Mouse (Mus musculus): ENCODE measurements around the gene Fpr3. TPM values are rescaled to one million over a fixed set of nuclear protein-coding genes. Genes with fewer than 3 reads are reported as not detected.

The Fpr3 gene
- polyA plus RNA-seq, 1 experiment: not detected

DNA sequence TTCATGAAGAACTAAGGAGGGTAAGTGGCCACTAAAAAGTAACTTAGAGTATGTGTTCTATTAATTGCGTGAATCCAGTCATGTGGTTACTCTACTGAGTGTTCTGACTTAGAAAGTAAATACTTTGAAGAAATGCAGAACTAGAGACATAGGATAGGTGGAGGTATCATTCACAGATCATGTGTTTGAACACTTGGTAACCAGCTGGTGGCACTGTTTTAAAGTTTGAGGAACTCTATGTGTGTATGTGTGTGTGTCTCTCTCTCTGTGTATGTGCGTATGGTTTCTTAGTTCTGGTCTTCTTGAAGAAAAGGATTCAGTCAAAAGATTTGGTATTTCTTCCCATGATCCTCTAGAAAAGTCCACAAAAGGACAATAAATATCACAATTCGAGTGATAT lies 27.5 kb upstream of the Fpr3 start:
- H3K4me1 ChIP-seq (ENCODE audit: control insufficient read depth, insufficient read depth, low read length): no peaks in the 10 kb centered on the region
- no peak overlapping the region for H3K4me3 ChIP-seq (ENCODE audit: insufficient read depth, low read depth, low read length)
- H3K27ac ChIP-seq (ENCODE audit: insufficient read depth, low read depth, low read length): no peak overlapping the region
- WGBS: 88% methylated on average over 3 of the region's 3 CpGs
- H3K36me3 ChIP-seq (ENCODE audit: control insufficient read depth, insufficient read depth, low read length): no peaks in the 10 kb centered on the region
- TF ChIP-seq POLR2A (IDR thresholded peaks at IDR 0.05; ENCODE audit: low read depth, low read length) (no peak), CTCF (conservative IDR thresholded peaks at IDR 0.05; ENCODE audit: insufficient read depth, insufficient read length, low read depth, low read length) (no peak)
- H3K27me3 ChIP-seq (replicated peaks; ENCODE audit: control insufficient read depth, insufficient read depth, low read length): no peaks in the 10 kb centered on the region; the same call in 1 of the 2 replicates
- no peak for DNase-seq

DNA sequence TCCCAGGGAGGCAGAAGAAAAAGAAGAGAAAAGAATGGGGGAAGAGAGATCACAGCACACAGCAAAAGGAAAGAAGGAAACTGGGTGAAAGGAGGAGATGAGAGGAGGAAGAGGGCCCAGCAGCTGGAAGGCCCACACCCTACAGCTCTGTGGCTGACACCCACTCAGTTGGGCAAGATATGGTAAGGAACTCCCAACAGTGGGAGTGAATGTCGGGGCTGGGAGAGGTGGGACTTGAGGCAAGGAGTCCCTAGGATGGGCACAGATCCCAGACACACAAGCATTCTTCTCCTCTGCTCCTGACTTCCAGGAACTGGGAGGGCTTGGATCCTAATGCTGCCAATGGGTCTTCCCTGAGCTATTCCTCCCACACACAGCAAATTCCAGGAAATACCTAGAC lies 25.3 kb upstream of the Fpr3 start:
- Histone ChIP-seq H3K4me1 (ENCODE audit: control insufficient read depth, insufficient read depth, low read length) (no peaks in the 10 kb centered on the region), H3K27ac (ENCODE audit: insufficient read depth, low read depth, low read length) (no peak overlapping the region), H3K27me3 (replicated peaks; ENCODE audit: control insufficient read depth, insufficient read depth, low read length) (no peaks in the 10 kb centered on the region; the same call in 1 of the 2 replicates), H3K36me3 (ENCODE audit: control insufficient read depth, insufficient read depth, low read length) (no peaks in the 10 kb centered on the region), H3K4me3 (ENCODE audit: insufficient read depth, low read depth, low read length) (no peak overlapping the region)
- 35% methylated on average over 1 of the region's 1 CpGs for WGBS
- no peak for TF ChIP-seq CTCF (conservative IDR thresholded peaks at IDR 0.05; ENCODE audit: insufficient read depth, insufficient read length, low read depth, low read length)
- TF ChIP-seq POLR2A (IDR thresholded peaks at IDR 0.05; ENCODE audit: low read depth, low read length): no peak
- no peak for DNase-seq

DNA sequence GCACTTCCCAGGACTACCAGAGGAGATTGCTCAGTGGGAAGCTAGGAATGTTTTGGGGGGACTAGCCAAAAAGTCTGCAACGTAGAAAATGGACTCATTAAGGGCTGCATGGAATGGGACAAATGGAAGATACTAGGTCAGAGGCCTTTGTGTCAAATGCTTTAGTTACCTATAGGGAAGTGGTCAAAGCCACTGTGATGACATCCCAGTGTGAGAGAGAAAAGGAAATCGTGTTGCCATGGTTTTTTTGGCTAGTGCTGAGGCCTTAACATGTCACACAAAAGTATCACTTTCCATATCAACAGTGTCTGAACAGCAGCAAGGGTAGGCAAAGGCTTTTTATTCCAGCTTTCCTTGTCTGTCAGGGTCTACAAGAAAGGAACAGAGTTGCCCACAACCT lies 22.5 kb upstream of the Fpr3 start:
- TF ChIP-seq POLR2A (IDR thresholded peaks at IDR 0.05; ENCODE audit: low read depth, low read length) (no peak), CTCF (conservative IDR thresholded peaks at IDR 0.05; ENCODE audit: insufficient read depth, insufficient read length, low read depth, low read length) (no peak)

DNA sequence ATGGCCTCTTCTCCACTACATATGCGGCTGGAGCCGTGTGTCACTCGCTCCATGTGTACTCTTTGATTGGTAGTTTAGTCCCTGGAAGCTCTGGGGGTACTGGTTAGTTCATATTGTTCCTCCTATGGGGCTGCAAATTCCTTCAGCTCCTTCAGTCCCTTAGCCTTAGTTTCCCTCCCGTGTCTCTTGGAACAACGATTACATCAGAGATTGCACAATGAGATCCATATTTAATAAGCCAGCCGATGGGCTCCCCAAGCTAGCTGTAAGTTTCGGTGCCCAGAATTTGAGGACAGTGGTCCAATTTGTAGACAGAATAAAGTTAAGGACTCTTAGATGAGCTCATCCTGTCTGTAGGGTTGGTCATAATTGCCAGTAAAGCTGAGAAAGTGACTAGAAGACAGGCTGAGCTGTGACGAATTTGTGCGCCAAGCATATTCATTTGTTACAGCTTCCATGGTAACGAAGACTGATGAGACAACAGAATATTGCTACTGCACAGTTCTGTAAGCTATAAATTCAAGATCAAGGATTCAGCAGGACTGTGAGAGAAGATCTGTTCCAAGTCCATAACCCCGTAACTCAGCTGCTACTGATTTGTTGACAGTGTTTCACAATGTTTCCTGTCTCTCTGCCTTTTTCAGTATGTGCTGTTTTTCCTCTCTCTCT lies 20.7 kb upstream of the Fpr3 start:
- Histone ChIP-seq H3K36me3 (ENCODE audit: control insufficient read depth, insufficient read depth, low read length) (no peaks in the 10 kb centered on the region), H3K4me3 (ENCODE audit: insufficient read depth, low read depth, low read length) (no peak overlapping the region), H3K27ac (ENCODE audit: insufficient read depth, low read depth, low read length) (no peak overlapping the region), H3K4me1 (ENCODE audit: control insufficient read depth, insufficient read depth, low read length) (no peaks in the 10 kb centered on the region), H3K27me3 (replicated peaks; ENCODE audit: control insufficient read depth, insufficient read depth, low read length) (no peaks in the 10 kb centered on the region; the same call in 1 of the 2 replicates)
- TF ChIP-seq POLR2A (IDR thresholded peaks at IDR 0.05; ENCODE audit: low read depth, low read length): no peak
- no peak for TF ChIP-seq CTCF (conservative IDR thresholded peaks at IDR 0.05; ENCODE audit: insufficient read depth, insufficient read length, low read depth, low read length)
- DNase-seq: no peak
- 84% methylated on average over 11 of the region's 11 CpGs for WGBS

More for the DNA sequence above, 22.5 kb upstream of the Fpr3 start:
- no peak overlapping the region for H3K27ac ChIP-seq (ENCODE audit: insufficient read depth, low read depth, low read length)
- no peak overlapping the region for H3K4me3 ChIP-seq (ENCODE audit: insufficient read depth, low read depth, low read length)
- no peaks in the 10 kb centered on the region for H3K36me3 ChIP-seq (ENCODE audit: control insufficient read depth, insufficient read depth, low read length)
- 66% methylated on average over 2 of the region's 2 CpGs for WGBS
- DNase-seq: no peak
- no peaks in the 10 kb centered on the region for H3K4me1 ChIP-seq (ENCODE audit: control insufficient read depth, insufficient read depth, low read length)
- H3K27me3 ChIP-seq (replicated peaks; ENCODE audit: control insufficient read depth, insufficient read depth, low read length): no peaks in the 10 kb centered on the region; the same call in 1 of the 2 replicates

DNA sequence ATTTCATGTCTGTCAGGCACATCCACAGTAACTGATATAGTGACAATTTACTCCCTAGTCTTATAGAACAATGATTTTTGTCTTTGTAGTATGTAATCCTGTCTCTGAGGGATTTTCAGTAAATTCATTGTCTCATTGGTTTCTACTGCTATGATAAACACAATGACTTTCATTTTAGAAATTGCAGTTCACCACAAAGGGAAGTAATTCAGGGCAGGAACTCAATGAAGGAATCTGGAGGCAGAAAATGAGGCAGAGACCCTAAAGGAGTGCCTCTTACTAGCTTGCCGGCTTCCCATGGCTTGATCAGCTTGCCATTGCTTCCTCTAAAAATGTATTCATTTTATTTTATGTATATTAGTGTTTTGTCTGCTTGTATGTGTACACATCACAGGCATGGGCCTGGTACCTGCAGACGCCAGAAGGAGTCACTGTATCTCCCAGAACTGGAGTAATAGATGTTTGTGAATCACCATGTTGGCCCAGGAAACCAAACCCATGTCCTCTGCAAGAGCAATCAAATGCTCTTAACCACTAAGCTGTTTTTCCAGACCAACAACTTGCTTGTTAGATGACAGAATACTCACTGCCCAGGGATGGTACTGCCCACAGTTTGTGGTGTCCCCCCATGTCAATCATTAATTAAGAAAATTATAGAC lies 16.6 kb upstream of the Fpr3 start:
- WGBS: 82% methylated on average over 2 of the region's 2 CpGs
- TF ChIP-seq CTCF (conservative IDR thresholded peaks at IDR 0.05; ENCODE audit: insufficient read depth, insufficient read length, low read depth, low read length) (no peak), POLR2A (IDR thresholded peaks at IDR 0.05; ENCODE audit: low read depth, low read length) (no peak)
- H3K4me3 ChIP-seq (ENCODE audit: insufficient read depth, low read depth, low read length): no peak overlapping the region
- no peaks in the 10 kb centered on the region for H3K36me3 ChIP-seq (ENCODE audit: control insufficient read depth, insufficient read depth, low read length)
- no peak for DNase-seq
- H3K4me1 ChIP-seq (ENCODE audit: control insufficient read depth, insufficient read depth, low read length): no peaks in the 10 kb centered on the region
- H3K27me3 ChIP-seq (replicated peaks; ENCODE audit: control insufficient read depth, insufficient read depth, low read length): no peaks in the 10 kb centered on the region
- H3K27ac ChIP-seq (ENCODE audit: insufficient read depth, low read depth, low read length): no peak overlapping the region

DNA sequence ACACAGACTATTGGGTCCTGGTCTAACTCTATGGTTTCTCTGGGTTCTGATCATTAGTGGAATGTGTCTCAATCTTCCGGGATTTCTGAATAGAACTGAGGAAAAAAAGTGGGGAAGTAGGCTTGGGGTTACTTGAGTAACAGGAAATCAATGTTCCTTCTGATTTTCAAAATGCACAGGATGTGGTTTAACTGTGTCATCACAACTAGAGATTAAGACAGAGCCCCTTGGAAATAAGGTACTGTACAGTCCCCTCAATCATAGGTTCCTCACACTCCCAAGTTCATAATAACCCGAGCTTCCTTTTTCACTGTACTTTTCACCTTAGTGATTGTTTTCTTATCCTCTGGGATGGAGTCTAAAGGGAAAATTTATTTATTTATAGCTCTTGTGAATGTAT lies 16.0 kb upstream of the Fpr3 start:
- Histone ChIP-seq H3K4me1 (ENCODE audit: control insufficient read depth, insufficient read depth, low read length) (no peaks in the 10 kb centered on the region), H3K27ac (ENCODE audit: insufficient read depth, low read depth, low read length) (no peak overlapping the region), H3K36me3 (ENCODE audit: control insufficient read depth, insufficient read depth, low read length) (no peaks in the 10 kb centered on the region), H3K4me3 (ENCODE audit: insufficient read depth, low read depth, low read length) (no peak overlapping the region), H3K27me3 (replicated peaks; ENCODE audit: control insufficient read depth, insufficient read depth, low read length) (no peaks in the 10 kb centered on the region)
- DNase-seq: no peak
- TF ChIP-seq CTCF (conservative IDR thresholded peaks at IDR 0.05; ENCODE audit: insufficient read depth, insufficient read length, low read depth, low read length) (no peak), POLR2A (IDR thresholded peaks at IDR 0.05; ENCODE audit: low read depth, low read length) (no peak)
- 74% methylated on average over 2 of the region's 2 CpGs for WGBS

DNA sequence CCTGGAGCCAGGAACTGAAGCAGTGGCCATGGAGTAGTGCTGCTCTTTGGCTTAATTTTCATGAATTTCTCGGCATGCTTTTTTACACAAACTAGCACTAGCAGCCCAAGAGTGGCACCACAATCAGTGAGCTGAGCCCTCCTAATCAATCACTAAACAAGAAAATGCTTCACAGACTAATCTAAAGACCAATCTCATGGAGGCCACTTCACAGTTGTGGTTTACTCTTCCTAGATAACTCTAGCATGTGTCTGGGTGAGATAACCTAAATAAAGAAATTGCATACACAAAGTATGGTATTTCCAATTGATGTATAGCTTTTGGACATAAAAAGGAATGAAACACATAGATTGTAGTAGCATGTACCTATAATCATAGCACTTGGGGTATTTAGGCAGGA lies 8.3 kb upstream of the Fpr3 start:
- DNase-seq: no peak
- no peak overlapping the region for H3K27ac ChIP-seq (ENCODE audit: insufficient read depth, low read depth, low read length)
- no peaks in the 10 kb centered on the region for H3K27me3 ChIP-seq (replicated peaks; ENCODE audit: control insufficient read depth, insufficient read depth, low read length)
- no peaks in the 10 kb centered on the region for H3K4me1 ChIP-seq (ENCODE audit: control insufficient read depth, insufficient read depth, low read length)
- TF ChIP-seq POLR2A (IDR thresholded peaks at IDR 0.05; ENCODE audit: low read depth, low read length) (no peak), CTCF (conservative IDR thresholded peaks at IDR 0.05; ENCODE audit: insufficient read depth, insufficient read length, low read depth, low read length) (no peak)
- no peak overlapping the region for H3K4me3 ChIP-seq (ENCODE audit: insufficient read depth, low read depth, low read length)
- H3K36me3 ChIP-seq (ENCODE audit: control insufficient read depth, insufficient read depth, low read length): no peaks in the 10 kb centered on the region
- 85% methylated on average over 1 of the region's 1 CpGs for WGBS

All from kidney, adult 2 months (tissue).